8 mouse cellular contexts compared by ENCODE assay signal in the genomic region with DNA sequence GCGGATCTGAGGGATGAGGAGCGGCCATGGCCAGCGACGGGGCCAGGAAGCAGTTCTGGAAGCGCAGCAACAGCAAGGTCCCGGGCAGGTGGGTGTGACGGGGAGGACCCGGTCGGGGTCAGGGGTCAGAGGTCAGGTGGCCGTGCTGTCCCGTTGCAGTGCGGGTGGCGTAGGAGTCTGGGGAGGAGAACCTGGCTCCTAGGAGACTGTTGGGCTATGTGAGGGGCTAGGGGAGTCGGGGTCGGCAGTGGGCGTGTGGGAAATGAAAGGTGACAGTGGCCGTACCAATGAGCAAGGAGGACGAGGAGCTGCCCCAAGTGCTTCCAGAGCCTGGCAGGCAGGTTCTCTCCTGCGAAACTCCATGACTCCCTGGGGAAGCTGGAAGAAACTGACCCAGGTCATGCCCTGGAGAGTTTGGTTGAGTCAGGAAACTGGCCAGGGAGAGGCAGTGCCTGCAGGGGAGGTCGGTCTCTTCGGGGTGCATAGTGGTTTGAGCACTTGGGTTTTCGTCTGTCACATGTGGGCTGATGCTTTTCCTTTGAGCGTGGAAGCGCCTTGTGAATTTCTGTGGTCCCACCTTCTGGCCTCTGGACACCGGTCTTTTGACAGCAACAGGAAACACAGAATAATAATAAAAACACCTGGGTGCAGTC. TPM values are rescaled to one million over a fixed set of nuclear protein-coding genes. Genes with fewer than 3 reads are reported as not detected.
DNase-seq lines count a peak whose midpoint lies in the region; ATAC-seq lines count a peak whose summit lies in the region.

No protein-coding gene starts in this region.

- H3K36me3 ChIP-seq in lung, embryonic 15.5 days, result 0 out of 2 replicates have a peak, but pooled peaks cover 2% of the 10 kb centered on the region
- no peaks in the 10 kb centered on the region for H3K36me3 ChIP-seq in embryonic facial prominence, embryonic 15.5 days
- H3K36me3 ChIP-seq in limb, embryonic 11.5 days (ENCODE audit: control insufficient read depth, insufficient read depth, low read length), result no peaks in the 10 kb centered on the region

- peak overlapping the region; percentile 99 for H3K4me2 ChIP-seq in lung, embryonic 15.5 days
- peak overlapping the region; percentile 93 for H3K4me2 ChIP-seq in embryonic facial prominence, embryonic 15.5 days (replicated peaks)
- peak overlapping the region; percentile 96 for H3K4me2 ChIP-seq in limb, embryonic 11.5 days (ENCODE audit: low read depth, severe bottlenecking)

- intact Hi-C loops in gastrocnemius, postnatal 14 days (cut with DNase I; ENCODE audit: low total_unique reads), result no loop called here

- DNase-seq in lung, postnatal 14 days, result no peak
- DNase-seq in limb, embryonic 11.5 days (ENCODE audit: low spot score), result no peak
- DNase-seq in gastrocnemius, postnatal 14 days, result no peak
- DNase-seq in ovary, postnatal 14 days (ENCODE audit: low spot score), result no peak
- no peak for DNase-seq in right cerebral cortex, postnatal 10 days (ENCODE audit: low spot score in 2 of 2)

- peak overlapping the region; percentile 91 for H3K27ac ChIP-seq in lung, embryonic 15.5 days
- H3K27ac ChIP-seq in embryonic facial prominence, embryonic 15.5 days (replicated peaks), result peak overlapping the region; percentile 90
- H3K27ac ChIP-seq in limb, embryonic 11.5 days (replicated peaks; ENCODE audit: low read depth, low read length), result no peak overlapping the region

- no peaks in the 10 kb centered on the region for H3K27me3 ChIP-seq in lung, embryonic 15.5 days
- no peaks in the 10 kb centered on the region for H3K27me3 ChIP-seq in embryonic facial prominence, embryonic 15.5 days
- H3K27me3 ChIP-seq in limb, embryonic 11.5 days (ENCODE audit: control insufficient read depth, insufficient read depth, low read length), result no peaks in the 10 kb centered on the region

- H3K4me3 ChIP-seq in lung, embryonic 15.5 days, result peak overlapping the region; percentile 87
- H3K4me3 ChIP-seq in embryonic facial prominence, embryonic 15.5 days (replicated peaks), result peak overlapping the region; percentile 90
- H3K4me3 ChIP-seq in limb, embryonic 11.5 days (ENCODE audit: low read depth, low read length), result peak overlapping the region; percentile 89

- H3K9me3 ChIP-seq in lung, embryonic 15.5 days, result no peaks in the 10 kb centered on the region
- H3K9me3 ChIP-seq in embryonic facial prominence, embryonic 15.5 days (replicated peaks), result no peaks in the 10 kb centered on the region
- H3K9me3 ChIP-seq in limb, embryonic 11.5 days (ENCODE audit: control insufficient read depth, low read length), result no peaks in the 10 kb centered on the region

- peak overlapping the region; percentile 92 for H3K9ac ChIP-seq in lung, embryonic 15.5 days
- peak overlapping the region; percentile 88 for H3K9ac ChIP-seq in embryonic facial prominence, embryonic 15.5 days
- H3K9ac ChIP-seq in limb, embryonic 11.5 days (ENCODE audit: low read length), result peak overlapping the region; percentile 75

- ATAC-seq in lung, embryonic 15.5 days (ENCODE audit: borderline replicate concordance, extremely low read depth, low FRiP score, low TSS enrichment), result no peak
- ATAC-seq in embryonic facial prominence, embryonic 15.5 days (ENCODE audit: insufficient number of reproducible peaks, low FRiP score, low TSS enrichment, low read depth), result 0 out of 2 replicates have a peak, but pooled peaks have one; percentile 3
- ATAC-seq in limb, embryonic 11.5 days (ENCODE audit: insufficient number of reproducible peaks, low FRiP score, low TSS enrichment, low read depth), result no peak
- 0 out of 2 replicates have a peak, but pooled peaks have one; percentile 4 for ATAC-seq in neutrophil, adult 5-6 weeks (ENCODE audit: extremely low read depth, insufficient number of reproducible peaks, low FRiP score, poor library complexity, severe bottlenecking)

- WGBS in lung, embryonic 15.5 days, result 10% methylated on average over 25 of the region's 25 CpGs
- 11% methylated on average over 25 of the region's 25 CpGs for WGBS in embryonic facial prominence, embryonic 15.5 days
- 14% methylated on average over 25 of the region's 25 CpGs for WGBS in limb, embryonic 11.5 days

- H3K4me1 ChIP-seq in lung, embryonic 15.5 days, result peaks cover 25% of the 10 kb centered on the region
- H3K4me1 ChIP-seq in embryonic facial prominence, embryonic 15.5 days, result peaks cover 23% of the 10 kb centered on the region
- H3K4me1 ChIP-seq in limb, embryonic 11.5 days (ENCODE audit: control insufficient read depth, insufficient read depth, low read length), result peaks cover 12% of the 10 kb centered on the region

RNA-seq across cellular contexts. Expression of a gene that starts 0.4 kb away (rescaled TPM):
- 10.3 and 12.4 TPM in 2 replicates for polyA plus RNA-seq in lung, embryonic 15.5 days (2015; fragmentation: Nextera tagmentation; extraction: Ambion mirVana)
- 12.4 and 12.8 TPM in 2 replicates for polyA plus RNA-seq in embryonic facial prominence, embryonic 15.5 days (2015; fragmentation: Nextera tagmentation; extraction: Ambion mirVana)
- 7.7 and 9.3 TPM in 2 replicates for polyA plus RNA-seq in limb, embryonic 11.5 days (2014; fragmentation: Nextera tagmentation; extraction: Ambion mirVana)
- total RNA-seq in neutrophil, adult 5-6 weeks (2017), result 23.2 and 38.2 TPM in 2 replicates
- total RNA-seq in gastrocnemius, postnatal 14 days (2021), result 10 to 100 TPM; 10.4 to 11.9 TPM

RNA-seq across cellular contexts. Expression of a gene that starts 28.7 kb away (rescaled TPM):
- 26.6 and 27.8 TPM in 2 replicates for polyA plus RNA-seq in lung, embryonic 15.5 days (2015; fragmentation: Nextera tagmentation; extraction: Ambion mirVana)
- polyA plus RNA-seq in embryonic facial prominence, embryonic 15.5 days (2015; fragmentation: Nextera tagmentation; extraction: Ambion mirVana), result 16.8 and 17.4 TPM in 2 replicates
- 15.6 and 17.3 TPM in 2 replicates for polyA plus RNA-seq in limb, embryonic 11.5 days (2014; fragmentation: Nextera tagmentation; extraction: Ambion mirVana)
- total RNA-seq in neutrophil, adult 5-6 weeks (2017), result 114 and 127 TPM in 2 replicates
- total RNA-seq in gastrocnemius, postnatal 14 days (2021), result 1 to 10 TPM; 6.5 to 7.4 TPM

Comparison
In these comparisons a context has a peak if more than half of its experiments do, and no peak if none do; other contexts are left out.
1. ATAC-seq: peak in embryonic facial prominence, embryonic 15.5 days (single experiment) and neutrophil, adult 5-6 weeks (single experiment); none in lung, embryonic 15.5 days (single experiment) and limb, embryonic 11.5 days (single experiment).
2. Peak in every context shown above with its lines, with median percentiles within 50 percentile points of each other: H3K4me2 ChIP-seq, H3K4me3 ChIP-seq and H3K9ac ChIP-seq.